Mouse (Mus musculus): ENCODE results near the gene Atl1. TPM values are rescaled to one million over a fixed set of nuclear protein-coding genes. Genes with fewer than 3 reads are reported as not detected.

The Atl1 gene
- 0.54 and 2.0 TPM in 2 replicates for polyA plus RNA-seq (2012)

GRCm38 (mm10) chr12:69892371-69893251 is at the start of gene Atl1, which contains the start of gene Map4k5:
Atl1 (plus strand) TSS chr12:69892614.
Map4k5 (minus strand) TSS chr12:69893200.

GRCm38 (mm10) chr12:69986786-69987497 is 94.5 kb downstream of the Atl1 start, which contains the start of gene Sav1:
Sav1 (minus strand) TSS chr12:69987002.

Other genes starting within 250 kb of the Atl1 start
- gene Sos2, start 210.8 kb upstream of the Atl1 start, polyA plus RNA-seq (2012) = 11.8 and 13.9 TPM in 2 replicates
- gene L2hgdh, start 167.7 kb upstream of the Atl1 start, polyA plus RNA-seq (2012) = 1.6 and 2.0 TPM in 2 replicates
- 6.3 and 7.5 TPM in 2 replicates for gene Atp5s, start 167.7 kb upstream of the Atl1 start, polyA plus RNA-seq (2012)
- not detected in 2 replicates for gene Cdkl1, start 101.3 kb upstream of the Atl1 start, polyA plus RNA-seq (2012)
- gene Map4k5, start 586 bp downstream of the Atl1 start, polyA plus RNA-seq (2012) = 3.8 and 6.7 TPM in 2 replicates
- gene Sav1, start 94.4 kb downstream of the Atl1 start, polyA plus RNA-seq (2012) = 17.8 and 25.2 TPM in 2 replicates
- gene Nin, start 221.1 kb downstream of the Atl1 start, polyA plus RNA-seq (2012) = 36.9 and 43.5 TPM in 2 replicates